Mouse (Mus musculus) embryonic facial prominence, embryonic 12.5 days (tissue): ENCODE measurements around the gene Olfr1087. TPM values are rescaled to one million over a fixed set of nuclear protein-coding genes. Genes with fewer than 3 reads are reported as not detected.
"Not testable (repeated sequence)": the region's sequence is repeated elsewhere in the genome, so short reads cannot be mapped to it uniquely, and the experiment has no call there.

Experiments
- ATAC-seq: fragments of 200-750 bp; cut with Nextera tagmentation; 2 replicates; pipeline ENCODE4 v1.8.0; 2017; ENCODE audit not compliant: insufficient number of reproducible peaks, insufficient read depth, low FRiP score, low TSS enrichment
- H3K27ac ChIP-seq: fragments of 300-500 bp; sonication (generic); 2 replicates; pipeline ENCODE4 v1.5.1; 2016; ENCODE audit warnings: mild to moderate bottlenecking
- H3K27me3 ChIP-seq: fragments of 300-500 bp; sonication (generic); 2 replicates; pipeline ENCODE4 v1.6.1; 2016; ENCODE audit warnings: mild to moderate bottlenecking, moderate library complexity
- H3K36me3 ChIP-seq: fragments of 300-500 bp; sonication (generic); 2 replicates; pipeline ENCODE4 v1.6.1; 2016; ENCODE audit warnings: mild to moderate bottlenecking
- H3K4me1 ChIP-seq: fragments of 300-500 bp; sonication (generic); 2 replicates; pipeline ENCODE4 v1.6.1; 2016
- H3K4me2 ChIP-seq: fragments of 300-500 bp; sonication (generic); replicated peaks from 2 replicates; pipeline ENCODE4 v1.6.1; 2016; ENCODE audit warnings: mild to moderate bottlenecking, moderate library complexity
- H3K4me3 ChIP-seq: fragments of 300-500 bp; sonication (generic); 2 replicates; pipeline ENCODE4 v1.5.1; 2016; ENCODE audit warnings: mild to moderate bottlenecking
- H3K9ac ChIP-seq: fragments of 300-500 bp; sonication (generic); 2 replicates; pipeline ENCODE4 v1.6.1; 2016; ENCODE audit warnings: mild to moderate bottlenecking, moderate library complexity
- H3K9me3 ChIP-seq: fragments of 300-500 bp; sonication (generic); 2 replicates; pipeline ENCODE4 v1.6.1; 2016; ENCODE audit warnings: mild to moderate bottlenecking, moderate library complexity
- WGBS: fragments of 180-500 bp; shearing (Covaris S2); methylation state at CpG from one replicate; pipeline ENCODE4 v1.1.7; 2016; 5-methylcytosine and 5-hydroxymethylcytosine counted together
- polyA plus RNA-seq: library from polyadenylated mRNA; unstranded; fragments of >200 nt; fragmentation: Nextera tagmentation; extraction: Ambion mirVana; gene quantifications from 2 replicates; pipeline ENCODE4 v1.2.1, GENCODE M21; 2016

Gene Olfr1087
- not detected in 2 replicates for polyA plus RNA-seq

GRCm38 (mm10) chr2:86698295-86698694, at the start of gene Olfr1087:
Gene Olfr1087, minus strand, starts transcription at chr2:86698395.
- H3K4me2 ChIP-seq: no peak within 1 kb of the TSS
- ATAC-seq: no peak
- no peaks in the 10 kb centered on the region for H3K36me3 ChIP-seq
- no peaks in the 10 kb centered on the region for H3K4me1 ChIP-seq
- no peaks in the 10 kb centered on the region for H3K27me3 ChIP-seq
- H3K27ac ChIP-seq: no peak within 1 kb of the TSS
- no peaks in the 10 kb centered on the region for H3K9me3 ChIP-seq
- H3K4me3 ChIP-seq: no peak within 1 kb of the TSS
- no peak within 1 kb of the TSS for H3K9ac ChIP-seq

GRCm38 (mm10) chr2:86733601-86734000, 35.4 kb upstream of the Olfr1087 start, which contains the start of gene Olfr1089:
Gene Olfr1089, minus strand, starts transcription at chr2:86733701.
- H3K9me3 ChIP-seq: no peaks in the 10 kb centered on the region
- H3K9ac ChIP-seq: no peak within 1 kb of the TSS
- H3K36me3 ChIP-seq: no peaks in the 10 kb centered on the region
- no peak for ATAC-seq
- H3K27me3 ChIP-seq: no peaks in the 10 kb centered on the region
- H3K4me3 ChIP-seq: no peak within 1 kb of the TSS
- no peaks in the 10 kb centered on the region for H3K4me1 ChIP-seq
- no peak within 1 kb of the TSS for H3K27ac ChIP-seq
- H3K4me2 ChIP-seq: no peak within 1 kb of the TSS

GRCm38 (mm10) chr2:86679992-86680391, 18.2 kb downstream of the Olfr1087 start, which contains the start of gene Olfr1086:
Gene Olfr1086, minus strand, starts transcription at chr2:86680092.
- no peaks in the 10 kb centered on the region for H3K9me3 ChIP-seq
- no peaks in the 10 kb centered on the region for H3K4me1 ChIP-seq
- no peaks in the 10 kb centered on the region for H3K36me3 ChIP-seq
- H3K27ac ChIP-seq: no peak within 1 kb of the TSS
- no peak within 1 kb of the TSS for H3K4me3 ChIP-seq
- WGBS: 80% methylated on average over 2 of the region's 2 CpGs
- no peak for ATAC-seq
- no peaks in the 10 kb centered on the region for H3K27me3 ChIP-seq
- no peak within 1 kb of the TSS for H3K9ac ChIP-seq
- H3K4me2 ChIP-seq: no peak within 1 kb of the TSS

GRCm38 (mm10) chr2:86661919-86662318, 36.3 kb downstream of the Olfr1087 start, which contains the start of gene Olfr1085:
Gene Olfr1085, minus strand, starts transcription at chr2:86662019.
- Histone ChIP-seq H3K27me3 (no peaks in the 10 kb centered on the region), H3K4me3 (no peak within 1 kb of the TSS), H3K27ac (no peak within 1 kb of the TSS), H3K4me2 (no peak within 1 kb of the TSS), H3K4me1 (no peaks in the 10 kb centered on the region), H3K9ac (no peak within 1 kb of the TSS), H3K36me3 (no peaks in the 10 kb centered on the region), H3K9me3 (no peaks in the 10 kb centered on the region)
- ATAC-seq: no peak
- 26% methylated on average over 1 of the region's 1 CpGs for WGBS

GRCm38 (mm10) chr2:86639625-86640024, 58.6 kb downstream of the Olfr1087 start, which contains the start of gene Olfr1084:
Gene Olfr1084, minus strand, starts transcription at chr2:86639725.
- H3K4me2 ChIP-seq, H3K9me3 ChIP-seq, H3K27ac ChIP-seq, H3K9ac ChIP-seq, H3K27me3 ChIP-seq, H3K4me1 ChIP-seq, ATAC-seq, H3K36me3 ChIP-seq, H3K4me3 ChIP-seq: not testable (repeated sequence)
- 81% methylated on average over 1 of the region's 1 CpGs for WGBS

Other genes with a start within 250 kb of the Olfr1087 start
- gene Olfr1065, start 247.8 kb downstream of the Olfr1087 start, polyA plus RNA-seq: not detected in 2 replicates
- gene Olfr1066, start 242.1 kb downstream of the Olfr1087 start, polyA plus RNA-seq: not detected in 2 replicates
- gene Olfr228, start 211.0 kb downstream of the Olfr1087 start, polyA plus RNA-seq: not detected in 2 replicates
- gene Olfr1076, start 189.9 kb downstream of the Olfr1087 start, polyA plus RNA-seq: not detected in 2 replicates
- not detected in 2 replicates for gene Olfr1079, start 155.9 kb downstream of the Olfr1087 start, polyA plus RNA-seq
- gene Olfr1080, start 140.2 kb downstream of the Olfr1087 start, polyA plus RNA-seq: not detected in 2 replicates
- not detected in 2 replicates for gene Olfr1082, start 99.4 kb downstream of the Olfr1087 start, polyA plus RNA-seq
- not detected in 2 replicates for gene Olfr1084, start 58.7 kb downstream of the Olfr1087 start, polyA plus RNA-seq
- not detected in 2 replicates for gene Olfr1085, start 36.4 kb downstream of the Olfr1087 start, polyA plus RNA-seq
- gene Olfr1086, start 18.3 kb downstream of the Olfr1087 start, polyA plus RNA-seq: not detected in 2 replicates
- not detected in 2 replicates for gene Olfr1089, start 35.3 kb upstream of the Olfr1087 start, polyA plus RNA-seq
- gene Olfr1090, start 60.6 kb upstream of the Olfr1087 start, polyA plus RNA-seq: not detected in 2 replicates
- gene Olfr1093, start 84.1 kb upstream of the Olfr1087 start, polyA plus RNA-seq: not detected in 2 replicates
- not detected in 2 replicates for gene Olfr141, start 111.6 kb upstream of the Olfr1087 start, polyA plus RNA-seq
- gene Olfr1094, start 126.3 kb upstream of the Olfr1087 start, polyA plus RNA-seq: not detected in 2 replicates
- gene Olfr1095, start 153.3 kb upstream of the Olfr1087 start, polyA plus RNA-seq: not detected in 2 replicates
- not detected in 2 replicates for gene Gm13723, start 176.4 kb upstream of the Olfr1087 start, polyA plus RNA-seq
- not detected in 2 replicates for gene Olfr1097, start 193.8 kb upstream of the Olfr1087 start, polyA plus RNA-seq
- not detected in 2 replicates for gene Olfr1098, start 226.2 kb upstream of the Olfr1087 start, polyA plus RNA-seq